Mouse (Mus musculus) midbrain, embryonic 13.5 days (tissue): ENCODE measurements around the gene Keap1. TPM values are rescaled to one million over a fixed set of nuclear protein-coding genes. Genes with fewer than 3 reads are reported as not detected.

Source experiments
- ATAC-seq: fragments of 200-750 bp; cut with Nextera tagmentation; 2 replicates; pipeline ENCODE4 v1.8.0; 2017; ENCODE audit warnings: mild to moderate bottlenecking, moderate TSS enrichment, moderate library complexity
- H3K27ac ChIP-seq: fragments of 300-500 bp; sonication (generic); 2 replicates; pipeline ENCODE4 v1.5.1; 2015; ENCODE audit warnings: inconsistent platforms, mild to moderate bottlenecking, moderate library complexity
- H3K27me3 ChIP-seq: fragments of 300-500 bp; sonication (generic); 2 replicates; pipeline ENCODE4 v1.6.1; 2015; ENCODE audit warnings: mild to moderate bottlenecking, inconsistent platforms
- H3K36me3 ChIP-seq: fragments of 300-500 bp; sonication (generic); 2 replicates; pipeline ENCODE4 v1.6.1; 2015; ENCODE audit warnings: mild to moderate bottlenecking, inconsistent platforms
- H3K4me1 ChIP-seq: fragments of 300-500 bp; sonication (generic); replicated peaks from 2 replicates; pipeline ENCODE4 v1.6.1; 2015; ENCODE audit warnings: inconsistent platforms
- H3K4me2 ChIP-seq: fragments of 300-500 bp; sonication (generic); replicated peaks from 2 replicates; pipeline ENCODE4 v1.6.1; 2015; ENCODE audit warnings: moderate library complexity, mild to moderate bottlenecking, inconsistent platforms
- H3K4me3 ChIP-seq: fragments of 300-500 bp; sonication (generic); replicated peaks from 2 replicates; pipeline ENCODE4 v1.5.1; 2015; ENCODE audit warnings: mild to moderate bottlenecking, inconsistent platforms
- H3K9ac ChIP-seq: fragments of 300-500 bp; sonication (generic); replicated peaks from 2 replicates; pipeline ENCODE4 v1.6.1; 2015; ENCODE audit warnings: mild to moderate bottlenecking, inconsistent platforms
- H3K9me3 ChIP-seq: fragments of 300-500 bp; sonication (generic); 2 replicates; pipeline ENCODE4 v1.6.1; 2016; ENCODE audit warnings: mild to moderate bottlenecking, inconsistent platforms
- WGBS: fragments of 180-500 bp; shearing (Covaris S2); methylation state at CpG from one replicate; pipeline ENCODE4 v1.1.7; 2015; 5-methylcytosine and 5-hydroxymethylcytosine counted together
- polyA plus RNA-seq: library from polyadenylated mRNA; unstranded; fragments of >200 nt; fragmentation: Nextera tagmentation; extraction: Ambion mirVana; gene quantifications from 2 replicates; pipeline ENCODE4 v1.2.1, GENCODE M21; 2015

Keap1 gene
- 58.6 and 61.9 TPM in 2 replicates for polyA plus RNA-seq

GRCm38 (mm10) chr9:21238733-21239464 lies at the start of gene Keap1:
Keap1 (minus strand) TSS chr9:21239361.
- peak; percentile 89 for ATAC-seq
- Histone ChIP-seq H3K4me1 (peaks cover 29% of the 10 kb centered on the region), H3K36me3 (peaks cover 13% of the 10 kb centered on the region), H3K9ac (peak within 1 kb of the TSS; percentile 97), H3K9me3 (no peaks in the 10 kb centered on the region), H3K4me3 (peak within 1 kb of the TSS; percentile 91), H3K27me3 (peaks cover 33% of the 10 kb centered on the region), H3K27ac (peak within 1 kb of the TSS; percentile 89), H3K4me2 (peak within 1 kb of the TSS; percentile 81)
- WGBS: under 1% methylated on average over 82 of the region's 90 CpGs

GRCm38 (mm10) chr9:21288404-21289336 lies 49.5 kb upstream of the Keap1 start:
- H3K9me3 ChIP-seq: no peaks in the 10 kb centered on the region
- no peaks in the 10 kb centered on the region for H3K27me3 ChIP-seq
- 84% methylated on average over 13 of the region's 13 CpGs for WGBS
- peaks cover 42% of the 10 kb centered on the region for H3K4me1 ChIP-seq
- peak overlapping the region; percentile 78 for H3K4me2 ChIP-seq
- H3K9ac ChIP-seq: peak overlapping the region; percentile 77; the same call in 1 of the 2 replicates
- H3K27ac ChIP-seq: peak overlapping the region; percentile 84
- ATAC-seq: no peak
- peaks cover 15% of the 10 kb centered on the region for H3K36me3 ChIP-seq
- peak overlapping the region; percentile 80 for H3K4me3 ChIP-seq

- peak; percentile 79 for ATAC-seq
- peak within 1 kb of the TSS; percentile 84 for H3K27ac ChIP-seq
- H3K4me2 ChIP-seq: peak within 1 kb of the TSS; percentile 78
- peak within 1 kb of the TSS; percentile 80 for H3K4me3 ChIP-seq
- WGBS: under 1% methylated on average over 59 of the region's 59 CpGs
- no peaks in the 10 kb centered on the region for H3K27me3 ChIP-seq
- peaks cover 19% of the 10 kb centered on the region for H3K36me3 ChIP-seq
- peaks cover 42% of the 10 kb centered on the region for H3K4me1 ChIP-seq
- H3K9ac ChIP-seq: peak within 1 kb of the TSS; percentile 77
- no peaks in the 10 kb centered on the region for H3K9me3 ChIP-seq
These were observed 48.6 kb upstream of the Keap1 start, which contains the start of gene Kri1 for GRCm38 (mm10) chr9:21287571-21288402. Kri1 (minus strand) TSS chr9:21287969.

- WGBS: 77% methylated on average over 3 of the region's 3 CpGs
- H3K4me1 ChIP-seq: peaks cover 42% of the 10 kb centered on the region
- peak overlapping the region; percentile 80 for H3K4me3 ChIP-seq
- H3K9ac ChIP-seq: peak overlapping the region; percentile 77
- H3K4me2 ChIP-seq: peak overlapping the region; percentile 78
- H3K27ac ChIP-seq: no peak overlapping the region
- H3K9me3 ChIP-seq: no peaks in the 10 kb centered on the region
- no peak for ATAC-seq
- H3K27me3 ChIP-seq: no peaks in the 10 kb centered on the region
- peaks cover 28% of the 10 kb centered on the region for H3K36me3 ChIP-seq
These were observed 47.6 kb upstream of the Keap1 start for GRCm38 (mm10) chr9:21286753-21287152.

- Histone ChIP-seq H3K9me3 (no peaks in the 10 kb centered on the region), H3K36me3 (peaks cover 54% of the 10 kb centered on the region), H3K4me3 (no peak overlapping the region), H3K9ac (no peak overlapping the region), H3K4me1 (peaks cover 28% of the 10 kb centered on the region), H3K27me3 (no peaks in the 10 kb centered on the region), H3K4me2 (no peak overlapping the region), H3K27ac (no peak overlapping the region)
- 86% methylated on average over 3 of the region's 3 CpGs for WGBS
- ATAC-seq: no peak
These were observed 44.8 kb upstream of the Keap1 start for GRCm38 (mm10) chr9:21283994-21284393.

- Histone ChIP-seq H3K27ac (no peak overlapping the region), H3K9ac (no peak overlapping the region), H3K27me3 (no peaks in the 10 kb centered on the region), H3K9me3 (no peaks in the 10 kb centered on the region), H3K4me2 (no peak overlapping the region), H3K4me3 (no peak overlapping the region), H3K36me3 (peaks cover 58% of the 10 kb centered on the region), H3K4me1 (peaks cover 24% of the 10 kb centered on the region)
- WGBS: 91% methylated on average over 5 of the region's 5 CpGs
- no peak for ATAC-seq
These were observed 44.4 kb upstream of the Keap1 start for GRCm38 (mm10) chr9:21283591-21283990.

- H3K36me3 ChIP-seq: peaks cover 95% of the 10 kb centered on the region
- 97% methylated on average over 5 of the region's 5 CpGs for WGBS
- no peaks in the 10 kb centered on the region for H3K4me1 ChIP-seq
- no peak for ATAC-seq
- no peaks in the 10 kb centered on the region for H3K27me3 ChIP-seq
- H3K27ac ChIP-seq: no peak overlapping the region
- no peak overlapping the region for H3K9ac ChIP-seq
- no peak overlapping the region for H3K4me2 ChIP-seq
- no peaks in the 10 kb centered on the region for H3K9me3 ChIP-seq
- H3K4me3 ChIP-seq: no peak overlapping the region
These were observed 38.6 kb upstream of the Keap1 start for GRCm38 (mm10) chr9:21277776-21278175.

- Histone ChIP-seq H3K9me3 (no peaks in the 10 kb centered on the region), H3K27me3 (no peaks in the 10 kb centered on the region), H3K4me1 (no peaks in the 10 kb centered on the region), H3K9ac (no peak overlapping the region), H3K4me2 (no peak overlapping the region), H3K27ac (no peak overlapping the region), H3K36me3 (peaks cover 97% of the 10 kb centered on the region), H3K4me3 (no peak overlapping the region)
- 89% methylated on average over 8 of the region's 8 CpGs for WGBS
- 0 out of 2 replicates have a peak, but pooled peaks have one; percentile 22 for ATAC-seq
These were observed 37.1 kb upstream of the Keap1 start for GRCm38 (mm10) chr9:21276307-21276706.

GRCm38 (mm10) chr9:21275727-21276126 lies 36.6 kb upstream of the Keap1 start:
- no peak overlapping the region for H3K9ac ChIP-seq
- no peak for ATAC-seq
- H3K27ac ChIP-seq: no peak overlapping the region
- H3K4me1 ChIP-seq: no peaks in the 10 kb centered on the region
- WGBS: 92% methylated on average over 12 of the region's 12 CpGs
- H3K36me3 ChIP-seq: peaks cover 97% of the 10 kb centered on the region
- no peak overlapping the region for H3K4me2 ChIP-seq
- H3K4me3 ChIP-seq: no peak overlapping the region
- H3K27me3 ChIP-seq: no peaks in the 10 kb centered on the region
- no peaks in the 10 kb centered on the region for H3K9me3 ChIP-seq

GRCm38 (mm10) chr9:21275013-21275710 lies 36.0 kb upstream of the Keap1 start:
- Histone ChIP-seq H3K4me2 (no peak overlapping the region), H3K27me3 (no peaks in the 10 kb centered on the region), H3K9ac (no peak overlapping the region), H3K4me1 (no peaks in the 10 kb centered on the region), H3K36me3 (peaks cover 98% of the 10 kb centered on the region), H3K27ac (no peak overlapping the region), H3K9me3 (no peaks in the 10 kb centered on the region), H3K4me3 (no peak overlapping the region)
- ATAC-seq: no peak
- WGBS: 92% methylated on average over 7 of the region's 7 CpGs

GRCm38 (mm10) chr9:21274336-21274735 lies 35.2 kb upstream of the Keap1 start:
- Histone ChIP-seq H3K4me2 (no peak overlapping the region), H3K27ac (no peak overlapping the region), H3K4me1 (no peaks in the 10 kb centered on the region), H3K27me3 (no peaks in the 10 kb centered on the region), H3K36me3 (peaks cover 98% of the 10 kb centered on the region), H3K9ac (no peak overlapping the region), H3K4me3 (no peak overlapping the region), H3K9me3 (no peaks in the 10 kb centered on the region)
- 97% methylated on average over 3 of the region's 3 CpGs for WGBS
- no peak for ATAC-seq
